Mouse (Mus musculus) urinary bladder, postnatal 25 days (tissue): ENCODE results near the gene Plekha4.
"Not testable (repeated sequence)": the region's sequence is repeated elsewhere in the genome, so short reads cannot be mapped to it uniquely, and the experiment has no call there.

ENCODE experiments used
- DNase-seq: peaks from one replicate; pipeline ENCODE4 v3.0.0; 2022; ENCODE audit warnings: low spot score

The Plekha4 gene

DNA sequence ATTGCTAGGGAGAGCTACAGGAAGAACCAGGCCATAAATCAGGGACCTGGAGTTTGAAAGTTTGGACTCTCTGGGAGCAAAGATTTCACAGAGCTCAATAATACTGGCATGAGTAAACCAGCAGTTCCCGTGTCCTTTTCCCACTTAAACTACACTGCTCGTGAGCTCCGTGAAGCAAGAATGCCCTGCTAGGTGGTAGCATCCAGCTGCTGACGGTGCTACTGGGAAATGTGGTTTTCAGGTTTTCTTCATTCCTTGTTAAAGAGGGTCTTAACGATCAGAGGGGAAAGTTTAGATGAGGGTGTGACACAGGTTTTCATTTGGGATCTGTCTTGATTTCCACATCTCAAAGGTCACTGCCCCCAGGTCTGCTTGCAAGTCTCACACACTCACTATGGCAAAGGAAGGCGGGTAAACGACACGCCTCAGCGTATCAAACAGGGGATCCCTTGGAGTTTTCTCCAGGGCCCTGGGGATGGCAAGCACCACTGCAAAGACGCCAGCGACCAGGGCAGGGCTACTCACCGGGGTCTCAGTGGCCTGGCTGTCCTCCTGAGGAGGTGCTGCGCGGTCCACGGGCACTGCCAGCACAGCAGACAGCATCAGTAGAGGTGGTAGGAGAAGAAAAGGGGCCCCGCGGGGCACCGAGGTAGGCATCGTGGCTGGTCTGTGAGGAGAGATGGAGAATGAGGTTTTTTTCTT, 16.8 kb upstream of the Plekha4 start:
- no peak for DNase-seq

DNA sequence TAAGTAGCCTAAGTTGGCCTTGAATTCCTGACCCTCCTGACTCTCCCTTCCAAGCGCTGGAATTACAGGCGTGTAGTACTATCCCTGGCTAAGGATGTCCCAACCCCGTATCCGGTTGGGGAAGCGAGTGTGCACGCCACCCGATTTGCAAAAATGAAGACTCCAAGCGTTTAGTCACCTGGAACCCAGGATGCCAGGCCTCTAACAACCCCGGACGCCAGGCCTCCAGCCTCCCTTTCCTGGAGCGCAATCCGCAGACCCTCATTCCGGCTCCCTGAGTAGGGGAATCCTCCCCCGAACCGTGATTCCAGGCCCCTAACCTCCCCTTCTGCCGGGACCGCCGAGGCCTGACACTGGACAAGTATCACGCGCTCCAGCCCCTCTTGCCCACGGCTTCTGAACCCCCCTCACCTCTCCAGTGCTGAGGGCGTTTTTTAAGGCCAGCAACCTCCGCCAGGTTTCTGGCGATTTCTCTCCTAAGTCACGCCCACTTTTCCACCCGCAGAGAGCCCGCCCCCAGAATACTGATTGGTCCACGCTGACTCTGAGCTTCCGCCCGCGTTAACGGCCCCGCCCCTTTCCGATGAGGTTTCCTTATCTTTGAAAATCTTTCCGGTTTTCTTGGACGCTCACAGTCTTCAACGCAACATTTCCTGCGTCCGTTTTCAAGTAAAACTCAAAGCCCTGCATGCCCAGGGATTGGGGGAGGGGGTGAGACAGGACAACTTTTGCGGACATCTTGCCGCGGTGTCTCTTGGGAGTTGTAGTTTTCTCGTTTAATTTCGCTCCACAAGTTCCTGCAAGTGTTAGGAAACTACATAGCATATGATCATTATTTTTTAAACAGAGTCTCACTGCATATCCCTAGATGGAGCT, 16.0 kb upstream of the Plekha4 start, which contains the start of gene Nucb1:
Nucb1 (minus strand) TSS at position 495 of the 876 bp plus-strand sequence.
- peak; percentile 81 for DNase-seq

DNA sequence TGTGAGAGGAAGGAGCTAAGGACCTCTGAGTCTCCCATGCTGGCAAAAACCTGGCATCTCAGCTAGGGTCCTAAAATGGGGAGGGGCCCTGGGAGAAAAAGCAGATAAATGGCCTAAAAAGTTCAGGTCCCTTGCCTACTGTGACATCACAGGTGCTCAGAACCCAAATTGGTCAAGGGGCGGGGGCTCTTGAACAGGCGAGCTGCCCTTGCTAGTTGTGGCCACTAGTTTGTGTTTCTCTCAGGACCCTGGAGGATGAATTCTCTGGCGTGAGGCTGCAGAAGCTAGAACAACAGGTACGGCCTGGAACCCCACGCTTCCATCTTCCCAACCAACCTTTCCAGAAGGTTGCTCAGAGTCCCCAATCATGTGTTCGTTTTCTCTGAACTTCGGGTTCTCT, 11.7 kb upstream of the Plekha4 start:
- no peak for DNase-seq

DNA sequence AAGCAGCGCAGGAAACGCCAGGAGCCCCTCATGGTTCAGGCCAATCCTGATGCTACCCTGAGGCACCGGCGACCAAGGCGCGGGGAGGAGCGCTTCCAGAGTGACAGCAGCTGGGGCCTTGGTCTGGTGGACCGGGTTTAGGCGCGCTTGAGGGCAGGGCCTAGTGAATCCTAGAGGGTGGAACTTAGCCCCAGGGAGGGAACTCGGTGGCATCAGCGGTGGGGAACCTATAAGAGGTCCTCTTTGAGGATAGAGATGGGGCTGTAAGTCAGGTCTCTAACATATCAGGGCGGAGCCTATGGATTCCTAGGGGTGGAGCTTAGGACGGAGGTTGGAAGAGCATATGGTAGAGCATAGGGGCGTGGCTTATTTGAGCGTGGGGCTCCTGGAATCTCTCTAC, 10.7 kb upstream of the Plekha4 start:
- no peak for DNase-seq

- not testable (repeated sequence) for DNase-seq
Measured at GRCm38 (mm10) chr7:45516846-45517245, 9.3 kb upstream of the Plekha4 start.

DNA sequence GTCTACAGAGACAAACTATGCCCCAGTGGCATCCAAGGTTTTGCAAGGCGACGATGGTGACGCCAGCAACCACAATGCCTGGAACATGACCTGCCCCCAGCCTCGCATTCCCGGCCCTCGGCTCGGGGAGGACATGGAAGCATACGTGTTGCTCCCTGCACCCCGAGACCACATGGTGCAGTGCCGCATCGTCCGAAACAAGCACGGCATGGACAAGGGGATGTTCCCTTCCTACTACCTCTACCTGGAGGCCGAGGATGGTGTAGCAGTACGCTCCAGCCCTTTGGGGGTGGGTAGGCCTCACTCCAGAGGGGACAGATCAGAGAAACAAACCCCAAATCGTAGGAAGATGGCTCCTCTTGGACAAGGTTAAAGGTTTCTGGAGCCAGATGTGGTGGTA, 7.5 kb upstream of the Plekha4 start:
- no peak for DNase-seq

DNA sequence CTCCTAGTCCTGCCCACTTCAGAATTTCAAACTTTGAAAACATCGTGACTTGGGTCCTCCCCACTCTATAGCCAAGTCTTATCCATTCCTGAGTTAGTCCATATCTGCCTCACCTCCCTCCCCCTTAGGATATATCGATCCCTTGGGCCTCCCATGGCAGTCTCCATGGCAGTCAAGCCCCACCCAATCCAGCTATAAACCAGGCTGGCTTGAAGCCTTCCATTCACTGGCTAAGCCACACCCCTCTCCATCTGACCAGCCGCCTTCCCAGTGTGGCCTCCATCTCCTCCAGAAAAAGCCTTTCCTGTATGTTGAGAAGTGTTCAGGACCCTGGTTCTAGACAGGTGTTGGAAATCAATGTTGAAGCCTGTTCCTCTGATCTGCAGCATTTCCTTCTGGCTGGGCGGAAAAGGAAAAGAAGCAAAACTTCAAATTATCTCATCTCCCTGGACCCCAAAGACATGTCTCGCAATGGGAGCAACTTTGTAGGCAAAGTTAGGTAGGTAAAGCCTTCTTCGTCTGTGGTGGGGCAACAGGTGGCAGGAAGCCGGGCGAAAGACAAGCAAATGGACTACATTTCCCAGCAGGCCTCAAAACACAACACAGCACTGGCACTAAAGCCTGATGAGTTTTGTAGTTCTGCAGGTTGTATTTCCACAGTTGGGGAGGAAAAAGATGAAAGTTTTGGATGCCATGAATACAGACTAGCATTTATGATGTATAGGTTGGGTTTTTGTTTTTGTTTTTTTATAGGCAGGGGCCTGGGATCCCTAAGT, 6.6 kb upstream of the Plekha4 start:
- no peak for DNase-seq

DNA sequence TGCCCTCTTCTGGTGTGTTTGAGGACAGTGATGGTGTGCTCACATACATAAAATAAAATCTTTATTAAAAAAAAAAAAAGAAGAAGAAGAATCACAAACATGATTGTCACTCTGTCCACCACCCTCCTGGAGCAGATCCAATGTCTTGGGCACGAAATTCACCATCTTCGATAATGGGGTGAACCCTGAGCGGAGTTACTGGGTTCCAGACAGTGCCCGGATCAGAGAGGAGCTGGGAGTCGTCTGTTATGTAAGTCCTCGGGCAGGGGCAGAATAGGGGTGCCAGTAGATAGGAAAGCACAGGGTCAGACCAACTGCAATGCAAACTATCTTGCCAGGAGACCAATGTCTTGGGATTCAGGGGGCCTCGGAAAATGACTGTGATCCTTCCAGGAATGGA, 5.5 kb upstream of the Plekha4 start:
- no peak for DNase-seq

DNA sequence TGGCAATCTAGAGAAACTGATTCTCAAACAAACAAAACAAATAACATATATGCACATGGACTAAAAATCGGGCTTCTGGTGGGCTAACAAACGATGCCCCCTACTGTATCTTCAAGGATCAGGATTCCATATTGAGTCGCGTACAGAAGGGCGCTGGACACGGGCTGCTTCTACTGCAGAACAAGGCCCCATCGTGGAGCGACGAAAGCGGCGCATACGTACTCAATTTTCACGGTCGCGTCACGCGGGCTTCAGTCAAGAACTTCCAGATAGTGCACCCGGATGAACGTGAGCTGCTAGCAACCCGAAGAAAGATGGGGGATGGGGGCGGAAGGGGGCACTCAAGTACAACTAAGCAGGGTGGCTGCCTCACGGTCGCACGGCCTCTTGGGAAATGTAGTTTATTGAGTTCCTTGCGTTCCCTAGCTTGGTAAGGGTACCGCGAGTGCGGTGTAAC, 4.4 kb upstream of the Plekha4 start:
- peak; percentile 74 for DNase-seq

DNA sequence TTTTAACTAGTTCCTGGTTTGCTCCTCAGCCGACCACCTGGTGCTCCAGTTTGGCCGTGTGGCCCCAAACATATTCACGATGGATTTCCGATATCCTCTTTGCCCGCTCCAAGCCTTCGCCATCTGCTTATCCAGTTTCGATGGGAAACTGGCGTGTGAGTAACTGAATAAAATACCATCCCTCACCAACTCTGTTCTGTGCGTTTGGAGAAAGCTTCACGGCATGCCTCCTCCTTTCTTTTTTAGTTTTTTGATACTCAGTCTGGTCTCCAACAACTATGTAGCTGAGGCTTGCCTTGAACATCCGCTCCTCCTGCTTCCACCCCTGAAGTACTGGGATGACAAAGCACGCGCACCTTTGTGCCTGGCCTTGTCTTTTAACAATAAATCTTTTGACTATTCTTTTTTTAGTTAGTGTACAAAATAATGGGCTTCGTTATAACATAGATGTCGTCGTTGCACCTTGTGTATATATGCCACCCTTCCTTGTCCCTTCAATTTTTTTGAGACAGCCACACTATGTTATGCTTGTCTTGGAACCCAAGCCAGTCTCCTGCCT, 3.9 kb upstream of the Plekha4 start:
- DNase-seq: no peak

GRCm38 (mm10) chr7:45522957-45523676, 3.0 kb upstream of the Plekha4 start:
- DNase-seq: no peak

GRCm38 (mm10) chr7:45523678-45524170, 2.4 kb upstream of the Plekha4 start:
- DNase-seq: no peak

DNA sequence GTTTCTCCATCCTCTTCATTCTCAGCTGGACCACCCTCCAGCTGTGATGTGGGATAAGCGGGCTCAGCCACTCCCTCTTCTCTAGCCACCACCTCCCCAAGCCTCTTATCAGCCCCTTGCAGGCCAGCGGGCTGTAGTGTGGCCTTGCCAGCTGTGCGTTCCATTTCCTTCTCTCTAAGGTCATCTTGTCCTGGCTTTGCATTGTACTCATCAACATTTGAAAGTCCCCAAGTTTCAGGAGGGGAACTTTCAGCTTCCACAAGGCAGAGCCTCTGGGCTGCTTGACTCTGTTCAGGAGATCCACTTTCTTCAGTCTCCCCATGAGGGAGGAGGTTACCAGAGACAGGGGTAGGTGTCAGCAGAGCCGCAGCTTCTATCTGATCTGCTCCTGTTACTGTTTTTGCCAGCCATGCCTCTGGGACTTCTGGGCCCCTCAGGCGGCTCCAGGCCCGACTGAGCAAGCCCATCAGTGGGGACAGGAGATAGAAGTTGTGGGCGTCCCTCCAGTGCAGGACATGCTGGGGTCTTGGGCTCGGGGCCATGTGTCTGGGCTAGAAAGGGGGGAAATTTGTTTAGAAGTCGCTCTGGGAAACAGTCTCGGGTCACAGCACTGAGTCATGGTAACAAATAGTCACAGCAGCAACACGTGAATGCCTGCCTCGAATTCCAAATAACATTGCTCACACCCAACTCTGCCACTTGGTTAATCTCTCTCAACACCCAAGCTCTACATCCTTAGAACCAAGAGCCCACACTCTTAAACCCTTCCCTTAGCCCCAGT, 1.1 kb upstream of the Plekha4 start:
- DNase-seq: no peak

- DNase-seq: no peak
Measured at GRCm38 (mm10) chr7:45526474-45527120, 467 bp downstream of the Plekha4 start.

DNA sequence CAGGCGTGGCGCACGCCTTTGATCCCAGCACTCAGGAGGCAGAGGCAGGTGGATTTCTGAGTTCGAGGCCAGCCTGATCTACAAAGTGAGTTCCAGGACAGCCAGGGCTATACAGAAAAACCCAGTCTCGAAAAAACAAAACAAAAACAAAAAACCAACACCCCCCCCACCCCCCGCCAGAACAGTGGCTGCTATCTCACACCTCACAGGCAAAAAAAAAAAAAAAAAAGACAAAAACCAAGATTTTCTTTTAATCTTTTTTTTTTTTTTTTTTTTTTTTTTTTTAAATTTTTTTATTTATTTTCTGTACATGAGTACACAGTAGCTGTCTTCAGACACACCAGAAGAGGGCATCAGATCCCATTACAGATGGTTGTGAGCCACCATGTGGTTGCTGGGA, 1.0 kb downstream of the Plekha4 start:
- DNase-seq: not testable (repeated sequence)

GRCm38 (mm10) chr7:45529461-45529860, 3.3 kb downstream of the Plekha4 start:
- no peak for DNase-seq

- DNase-seq: no peak
Measured at GRCm38 (mm10) chr7:45530643-45531042, 4.5 kb downstream of the Plekha4 start.

DNA sequence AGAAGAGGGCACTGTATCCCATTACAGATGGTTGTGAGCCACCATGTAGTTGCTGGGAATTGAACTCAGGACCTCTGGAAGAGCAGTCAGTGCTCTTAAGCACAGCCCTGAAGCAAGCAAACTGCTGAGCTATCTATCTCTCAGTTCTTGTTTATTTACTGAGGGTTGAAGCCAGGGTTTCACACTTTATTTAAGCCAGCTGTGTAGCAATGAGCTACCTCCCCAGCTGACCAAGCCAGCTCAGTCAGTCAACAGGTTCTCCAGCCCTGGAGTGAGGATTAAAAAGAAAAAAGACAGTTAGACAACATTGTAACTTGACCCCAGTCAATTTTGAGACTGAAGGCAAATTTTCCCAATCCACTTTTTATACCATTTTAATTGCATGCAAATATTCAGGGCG, 9.5 kb downstream of the Plekha4 start:
- DNase-seq: no peak

DNA sequence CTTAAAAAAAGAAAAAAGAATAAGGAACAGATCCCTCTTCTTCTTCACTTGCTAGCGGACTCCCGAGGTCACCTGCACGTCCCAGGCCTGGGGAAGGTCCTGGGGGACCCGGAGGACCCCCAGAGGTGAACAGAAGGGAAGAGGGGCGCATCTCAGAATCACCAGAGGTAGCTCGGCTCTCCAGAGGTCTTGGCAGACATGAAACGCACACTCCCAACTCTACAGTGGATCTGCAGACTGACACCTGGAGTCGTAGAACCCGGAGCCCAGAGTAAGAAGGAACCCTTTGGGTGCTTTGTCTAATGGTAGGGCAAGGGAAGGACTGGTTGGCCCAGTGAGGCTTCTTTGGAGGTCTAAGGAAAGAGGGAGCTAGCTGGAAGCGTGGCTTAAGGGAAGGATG, 11.5 kb downstream of the Plekha4 start:
- DNase-seq: no peak
